Mouse (Mus musculus) lung, adult 2 months (tissue): Measurements from ENCODE around the gene Plekha6. TPM values are rescaled to one million over a fixed set of nuclear protein-coding genes. Genes with fewer than 3 reads are reported as not detected.

Source experiments
- DNase-seq: peaks from one replicate; pipeline ENCODE4 v3.0.0; 2022
- H3K4me1 ChIP-seq: fragments of 200-500 bp; 2 replicates; pipeline ENCODE4 v1.6.1; 2011; ENCODE audit warnings: low read length; ENCODE audit not compliant: control insufficient read depth, insufficient read depth
- H3K4me3 ChIP-seq: fragments of 200-500 bp; replicated peaks from 2 replicates; pipeline ENCODE3; 2011; ENCODE audit warnings: low read depth, mild to moderate bottlenecking, control low read depth, low read length; ENCODE audit errors: extremely low read depth
- CTCF ChIP-seq: fragments of 200-500 bp; IDR thresholded peaks from 2 replicates; pipeline ENCODE4 v1.5.1; 2011; ENCODE audit warnings: mild to moderate bottlenecking, low read length, control low read depth; ENCODE audit not compliant: insufficient read depth
- POLR2A ChIP-seq: fragments of 200-500 bp; IDR thresholded peaks from 2 replicates; pipeline ENCODE4 v1.6.1; 2011; ENCODE audit warnings: low read depth, mild to moderate bottlenecking, control low read depth, low read length, borderline replicate concordance; ENCODE audit errors: extremely low read depth
- WGBS: fragments of 180-500 bp; shearing (Covaris S2); methylation state at CpG from one replicate; pipeline ENCODE4 v1.1.7; 2018; 5-methylcytosine and 5-hydroxymethylcytosine counted together
- polyA plus RNA-seq: library from polyadenylated mRNA; depleted of rRNA; stranded (reverse); fragments of >200 nt; gene quantifications from 2 replicates; pipeline ENCODE4 v1.2.3, GENCODE M21; 2012

Plekha6 gene
- polyA plus RNA-seq, 1 experiment, result 39.4 TPM

GRCm38 (mm10) chr1:133315775-133316174, 151.8 kb downstream of the Plekha6 start:
- no peak overlapping the region for H3K4me3 ChIP-seq
- TF ChIP-seq CTCF (no peak), POLR2A (no peak)
- WGBS, result 62% methylated on average over 6 of the region's 6 CpGs
- no peak for DNase-seq
- H3K4me1 ChIP-seq, result peaks cover 3% of the 10 kb centered on the region; the same call in 1 of the 2 replicates

- H3K4me3 ChIP-seq, result no peak overlapping the region
- no peak for TF ChIP-seq CTCF
- TF ChIP-seq POLR2A, result no peak
- H3K4me1 ChIP-seq, result peaks cover 3% of the 10 kb centered on the region; the same call in 1 of the 2 replicates
- WGBS, result 74% methylated on average over 4 of the region's 4 CpGs
- no peak for DNase-seq
Observed at GRCm38 (mm10) chr1:133316577-133316976, 152.6 kb downstream of the Plekha6 start.

- H3K4me3 ChIP-seq, result no peak overlapping the region
- TF ChIP-seq POLR2A (no peak), CTCF (peak; percentile 23; the same call in 1 of the 2 replicates)
- WGBS, result 74% methylated on average over 1 of the region's 1 CpGs
- peaks cover under 1% of the 10 kb centered on the region; the same call in 1 of the 2 replicates for H3K4me1 ChIP-seq
- DNase-seq, result no peak
Observed at GRCm38 (mm10) chr1:133317149-133317548, 153.1 kb downstream of the Plekha6 start.

- Histone ChIP-seq H3K4me1 (no peaks in the 10 kb centered on the region), H3K4me3 (no peak within 1 kb of the TSS)
- 63% methylated on average over 13 of the region's 13 CpGs for WGBS
- peak; percentile 32 for DNase-seq
- TF ChIP-seq POLR2A (no peak), CTCF (no peak)
Observed at GRCm38 (mm10) chr1:133321267-133321925, 157.4 kb downstream of the Plekha6 start, which contains the start of gene Kiss1. Gene Kiss1, plus strand, starts transcription at chr1:133321875.

GRCm38 (mm10) chr1:133323333-133323732, 159.3 kb downstream of the Plekha6 start:
- 40% methylated on average over 5 of the region's 5 CpGs for WGBS
- DNase-seq, result no peak
- no peaks in the 10 kb centered on the region for H3K4me1 ChIP-seq
- H3K4me3 ChIP-seq, result no peak overlapping the region
- TF ChIP-seq POLR2A (no peak), CTCF (no peak)

GRCm38 (mm10) chr1:133325951-133326350, 161.9 kb downstream of the Plekha6 start:
- no peak for DNase-seq
- 76% methylated on average over 8 of the region's 8 CpGs for WGBS
- Histone ChIP-seq H3K4me1 (peaks cover 8% of the 10 kb centered on the region), H3K4me3 (no peak overlapping the region)
- TF ChIP-seq CTCF, result no peak
- no peak for TF ChIP-seq POLR2A

- H3K4me3 ChIP-seq, result no peak overlapping the region
- TF ChIP-seq POLR2A (no peak), CTCF (no peak)
- DNase-seq, result no peak
- peaks cover 8% of the 10 kb centered on the region for H3K4me1 ChIP-seq
- 71% methylated on average over 5 of the region's 5 CpGs for WGBS
Observed at GRCm38 (mm10) chr1:133327094-133327493, 163.1 kb downstream of the Plekha6 start.

GRCm38 (mm10) chr1:133328299-133328795, 164.3 kb downstream of the Plekha6 start:
- Histone ChIP-seq H3K4me3 (no peak overlapping the region), H3K4me1 (peaks cover 8% of the 10 kb centered on the region)
- TF ChIP-seq CTCF (no peak), POLR2A (no peak)
- no peak for DNase-seq
- 65% methylated on average over 6 of the region's 6 CpGs for WGBS

- WGBS, result 12% methylated on average over 34 of the region's 34 CpGs
- H3K4me3 ChIP-seq, result peak overlapping the region; percentile 17
- peak; percentile 36 for DNase-seq
- H3K4me1 ChIP-seq, result peaks cover 8% of the 10 kb centered on the region
- TF ChIP-seq CTCF, result no peak
- TF ChIP-seq POLR2A, result no peak
Observed at GRCm38 (mm10) chr1:133328896-133329637, 165.1 kb downstream of the Plekha6 start.
